Mouse (Mus musculus) lung, embryonic 16.5 days (tissue): ENCODE measurements around the gene Cit. TPM values are rescaled to one million over a fixed set of nuclear protein-coding genes. Genes with fewer than 3 reads are reported as not detected.
"Not testable (repeated sequence)": the region's sequence is repeated elsewhere in the genome, so short reads cannot be mapped to it uniquely, and the experiment has no call there.

Experiments used
- ATAC-seq: fragments of 200-750 bp; cut with Nextera tagmentation; 2 replicates; pipeline ENCODE4 v1.8.0; 2017; ENCODE audit warnings: low read depth, mild to moderate bottlenecking, moderate library complexity
- H3K27ac ChIP-seq: fragments of 300-500 bp; sonication (generic); 2 replicates; pipeline ENCODE4 v1.5.1; 2014; ENCODE audit warnings: mild to moderate bottlenecking, control low read depth, low read length
- H3K27me3 ChIP-seq: fragments of 300-500 bp; sonication (generic); 2 replicates; pipeline ENCODE4 v1.6.1; 2014; ENCODE audit warnings: low read depth, low read length, mixed read lengths; ENCODE audit not compliant: control insufficient read depth, insufficient read depth
- H3K36me3 ChIP-seq: fragments of 300-500 bp; sonication (generic); 2 replicates; pipeline ENCODE4 v1.6.1; 2014; ENCODE audit warnings: low read length; ENCODE audit not compliant: control insufficient read depth, insufficient read depth
- H3K4me1 ChIP-seq: fragments of 300-500 bp; sonication (generic); replicated peaks from 2 replicates; pipeline ENCODE4 v1.6.1; 2014; ENCODE audit warnings: low read length, mixed read lengths; ENCODE audit not compliant: control insufficient read depth, insufficient read depth
- H3K4me2 ChIP-seq: fragments of 300-500 bp; sonication (generic); 2 replicates; pipeline ENCODE4 v1.6.1; 2014; ENCODE audit warnings: low read depth, low read length, control low read depth
- H3K4me3 ChIP-seq: fragments of 300-500 bp; sonication (generic); 2 replicates; pipeline ENCODE4 v1.5.1; 2014; ENCODE audit warnings: mild to moderate bottlenecking, low read length, control low read depth
- H3K9ac ChIP-seq: fragments of 300-500 bp; sonication (generic); 2 replicates; pipeline ENCODE4 v1.6.1; 2014; ENCODE audit warnings: low read length, control low read depth
- H3K9me3 ChIP-seq: fragments of 300-500 bp; sonication (generic); 2 replicates; pipeline ENCODE4 v1.6.1; 2016; ENCODE audit warnings: low read length; ENCODE audit not compliant: control insufficient read depth
- WGBS: fragments of 180-500 bp; shearing (Covaris S2); extraction: QIAGEN DNeasy Blood & Tissue Kit; methylation state at CpG from one replicate; pipeline ENCODE4 v1.1.7; 2014; 5-methylcytosine and 5-hydroxymethylcytosine counted together
- polyA plus RNA-seq: library from polyadenylated mRNA; unstranded; fragments of >200 nt; fragmentation: Nextera tagmentation; extraction: Ambion mirVana; gene quantifications from 2 replicates; pipeline ENCODE4 v1.2.1, GENCODE M21; 2015

The Cit gene
- polyA plus RNA-seq, 1 experiment from 2014 or later: 46.0 TPM

DNA sequence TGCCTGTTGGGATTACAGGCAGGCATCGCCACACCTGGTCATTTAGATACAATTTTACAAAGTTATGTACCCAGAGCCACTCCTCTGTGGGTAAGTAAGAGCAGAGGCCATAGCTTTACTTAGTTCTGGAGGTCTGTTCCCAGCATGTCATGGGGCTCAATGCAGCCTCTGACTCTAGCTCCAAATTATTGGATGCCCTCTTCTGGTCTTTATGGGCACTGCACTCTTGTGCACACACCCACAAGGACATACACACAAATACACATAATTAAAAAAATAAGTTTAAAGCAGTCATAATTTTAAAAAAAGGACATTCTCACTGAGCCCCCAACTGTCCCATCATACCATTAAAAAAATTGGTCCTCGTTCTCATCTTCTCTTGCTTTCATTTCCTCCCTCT, 12.3 kb upstream of the Cit start:
- H3K27me3 ChIP-seq: no peaks in the 10 kb centered on the region
- no peaks in the 10 kb centered on the region for H3K9me3 ChIP-seq
- no peaks in the 10 kb centered on the region for H3K4me1 ChIP-seq
- no peak overlapping the region for H3K27ac ChIP-seq
- H3K9ac ChIP-seq: no peak overlapping the region
- no peak overlapping the region for H3K4me2 ChIP-seq
- H3K4me3 ChIP-seq: no peak overlapping the region
- ATAC-seq: no peak
- 89% methylated on average over 2 of the region's 2 CpGs for WGBS
- H3K36me3 ChIP-seq: no peaks in the 10 kb centered on the region

DNA sequence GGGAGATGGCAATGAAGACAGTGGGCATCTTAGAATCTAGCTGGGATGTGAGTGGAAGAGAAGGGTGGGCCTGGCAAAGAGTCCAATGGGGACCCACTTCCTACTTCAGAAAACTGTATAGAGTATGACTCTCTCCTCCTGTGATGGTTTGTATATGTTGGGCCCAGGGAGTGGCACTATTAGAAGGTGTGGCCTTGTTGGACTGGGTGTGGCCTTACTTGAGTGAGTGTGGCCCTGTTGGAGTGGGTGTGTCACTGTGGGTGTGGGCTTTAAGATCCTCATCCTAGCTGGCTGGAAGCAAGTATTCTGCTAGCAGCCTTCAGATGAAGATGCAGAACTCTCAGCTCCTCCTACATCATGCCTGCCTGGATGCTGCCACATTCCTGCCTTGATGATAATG, 11.3 kb upstream of the Cit start:
- ATAC-seq, H3K4me3 ChIP-seq, H3K27ac ChIP-seq, H3K4me2 ChIP-seq, H3K9ac ChIP-seq, H3K9me3 ChIP-seq, H3K4me1 ChIP-seq, H3K27me3 ChIP-seq, H3K36me3 ChIP-seq: not testable (repeated sequence)

GRCm38 (mm10) chr5:115835291-115835690, 9.8 kb upstream of the Cit start:
- Histone ChIP-seq H3K36me3 (no peaks in the 10 kb centered on the region), H3K9me3 (no peaks in the 10 kb centered on the region), H3K4me2 (no peak overlapping the region), H3K4me3 (no peak overlapping the region), H3K4me1 (no peaks in the 10 kb centered on the region), H3K9ac (no peak overlapping the region), H3K27me3 (no peaks in the 10 kb centered on the region), H3K27ac (no peak overlapping the region)
- WGBS: 51% methylated on average over 7 of the region's 7 CpGs
- ATAC-seq: no peak

- ATAC-seq: no peak
- Histone ChIP-seq H3K9ac (no peak overlapping the region), H3K9me3 (no peaks in the 10 kb centered on the region), H3K4me1 (no peaks in the 10 kb centered on the region), H3K4me2 (no peak overlapping the region), H3K36me3 (no peaks in the 10 kb centered on the region), H3K4me3 (no peak overlapping the region), H3K27ac (no peak overlapping the region), H3K27me3 (no peaks in the 10 kb centered on the region)
- WGBS: 45% methylated on average over 6 of the region's 6 CpGs
Measured at GRCm38 (mm10) chr5:115838059-115838458, 7.0 kb upstream of the Cit start.

- H3K9me3 ChIP-seq: no peaks in the 10 kb centered on the region
- H3K4me1 ChIP-seq: peaks cover under 1% of the 10 kb centered on the region; the same call in 1 of the 2 replicates
- ATAC-seq: no peak
- H3K27me3 ChIP-seq: no peaks in the 10 kb centered on the region
- H3K27ac ChIP-seq: no peak overlapping the region
- no peak overlapping the region for H3K9ac ChIP-seq
- WGBS: 32% methylated on average over 5 of the region's 5 CpGs
- no peak overlapping the region for H3K4me2 ChIP-seq
- no peak overlapping the region for H3K4me3 ChIP-seq
- no peaks in the 10 kb centered on the region for H3K36me3 ChIP-seq
Measured at GRCm38 (mm10) chr5:115840453-115840852, 4.6 kb upstream of the Cit start.

- H3K9me3 ChIP-seq: no peaks in the 10 kb centered on the region
- peaks cover 7% of the 10 kb centered on the region for H3K4me1 ChIP-seq
- no peaks in the 10 kb centered on the region for H3K27me3 ChIP-seq
- H3K36me3 ChIP-seq: no peaks in the 10 kb centered on the region
- no peak for ATAC-seq
- no peak overlapping the region for H3K4me2 ChIP-seq
- no peak overlapping the region for H3K27ac ChIP-seq
- no peak overlapping the region for H3K4me3 ChIP-seq
- no peak overlapping the region for H3K9ac ChIP-seq
- WGBS: 76% methylated on average over 12 of the region's 12 CpGs
Measured at GRCm38 (mm10) chr5:115840946-115841775, 3.9 kb upstream of the Cit start.

- peaks cover 17% of the 10 kb centered on the region for H3K4me1 ChIP-seq
- 2% methylated on average over 12 of the region's 12 CpGs for WGBS
- no peaks in the 10 kb centered on the region for H3K9me3 ChIP-seq
- H3K4me3 ChIP-seq: peak overlapping the region; percentile 90
- H3K27me3 ChIP-seq: no peaks in the 10 kb centered on the region
- peak; percentile 34 for ATAC-seq
- peak overlapping the region; percentile 77 for H3K4me2 ChIP-seq
- H3K9ac ChIP-seq: peak overlapping the region; percentile 38
- H3K36me3 ChIP-seq: peaks cover 5% of the 10 kb centered on the region; the same call in 1 of the 2 replicates
- peak overlapping the region; percentile 79 for H3K27ac ChIP-seq
Measured at GRCm38 (mm10) chr5:115844368-115844765, 711 bp upstream of the Cit start.

GRCm38 (mm10) chr5:115845635-115846174, 627 bp downstream of the Cit start:
- Histone ChIP-seq H3K4me3 (peak overlapping the region; percentile 90), H3K27ac (peak overlapping the region; percentile 37; the same call in 1 of the 2 replicates)
- 36% methylated on average over 8 of the region's 8 CpGs for WGBS

GRCm38 (mm10) chr5:115847166-115847565, 2.1 kb downstream of the Cit start:
- Histone ChIP-seq H3K4me1 (peaks cover 17% of the 10 kb centered on the region), H3K4me3 (no peak overlapping the region), H3K9ac (no peak overlapping the region), H3K9me3 (no peaks in the 10 kb centered on the region), H3K4me2 (no peak overlapping the region; the same call in 1 of the 2 replicates), H3K27ac (peak overlapping the region; percentile 34; the same call in 1 of the 2 replicates), H3K36me3 (peaks cover 6% of the 10 kb centered on the region), H3K27me3 (no peaks in the 10 kb centered on the region)
- 70% methylated on average over 8 of the region's 8 CpGs for WGBS
- ATAC-seq: no peak

More at GRCm38 (mm10) chr5:115845635-115846174, 627 bp downstream of the Cit start:
- H3K4me2 ChIP-seq: peak overlapping the region; percentile 77
- H3K9me3 ChIP-seq: no peaks in the 10 kb centered on the region
- H3K27me3 ChIP-seq: no peaks in the 10 kb centered on the region
- peaks cover 17% of the 10 kb centered on the region for H3K4me1 ChIP-seq
- ATAC-seq: no peak
- H3K9ac ChIP-seq: peak overlapping the region; percentile 97
- H3K36me3 ChIP-seq: peaks cover 5% of the 10 kb centered on the region; the same call in 1 of the 2 replicates
